Mouse (Mus musculus) kidney, postnatal 0 days (tissue): ENCODE data around the gene Ubxn2a. TPM values are rescaled to one million over a fixed set of nuclear protein-coding genes. Genes with fewer than 3 reads are reported as not detected.

Source experiments
- ATAC-seq: fragments of 200-750 bp; cut with Nextera tagmentation; replicated peaks from 2 replicates; pipeline ENCODE4 v1.8.0; 2017; ENCODE audit warnings: low read depth, moderate number of reproducible peaks, moderate TSS enrichment, moderate library complexity; ENCODE audit not compliant: low FRiP score
- DNase-seq: peaks from one replicate; pipeline ENCODE4 v3.0.0-alpha.2; 2016; ENCODE audit warnings: low spot score
- H3K27ac ChIP-seq: fragments of 300-500 bp; sonication (generic); 2 replicates; pipeline ENCODE4 v1.5.1; 2014; ENCODE audit warnings: mild to moderate bottlenecking
- H3K27me3 ChIP-seq: fragments of 300-500 bp; sonication (generic); 2 replicates; pipeline ENCODE4 v1.6.1; 2014; ENCODE audit warnings: low read length, mixed read lengths; ENCODE audit not compliant: insufficient read depth
- H3K36me3 ChIP-seq: fragments of 300-500 bp; sonication (generic); 2 replicates; pipeline ENCODE4 v1.6.1; 2014; ENCODE audit warnings: low read length, mixed read lengths; ENCODE audit not compliant: insufficient read depth
- H3K4me1 ChIP-seq: fragments of 300-500 bp; sonication (generic); replicated peaks from 2 replicates; pipeline ENCODE4 v1.6.1; 2014; ENCODE audit warnings: antibody characterized with exemption, low read length, mixed read lengths; ENCODE audit not compliant: insufficient read depth
- H3K4me2 ChIP-seq: fragments of 300-500 bp; sonication (generic); 2 replicates; pipeline ENCODE4 v1.6.1; 2014; ENCODE audit warnings: mild to moderate bottlenecking, low read length, moderate library complexity, mixed read lengths
- H3K4me3 ChIP-seq: fragments of 300-500 bp; sonication (generic); replicated peaks from 2 replicates; pipeline ENCODE4 v1.5.1; 2014; ENCODE audit warnings: low read depth, low read length
- H3K9ac ChIP-seq: fragments of 300-500 bp; sonication (generic); 2 replicates; pipeline ENCODE4 v1.6.1; 2014; ENCODE audit warnings: low read depth, low read length
- H3K9me3 ChIP-seq: fragments of 300-500 bp; sonication (generic); replicated peaks from 2 replicates; pipeline ENCODE4 v1.6.1; 2016; ENCODE audit warnings: low read length, inconsistent platforms, mixed read lengths
- CTCF ChIP-seq: IDR thresholded peaks from 2 replicates; pipeline ENCODE4 v1.5.1; 2016; ENCODE audit warnings: antibody characterized with exemption, low read depth, mild to moderate bottlenecking, moderate library complexity
- WGBS: fragments of 180-500 bp; shearing (Covaris S2); extraction: QIAGEN DNeasy Blood & Tissue Kit; methylation state at CpG from one replicate; pipeline ENCODE4 v1.1.7; 2014; 5-methylcytosine and 5-hydroxymethylcytosine counted together
- polyA plus RNA-seq: library from polyadenylated mRNA; unstranded; fragments of >200 nt; fragmentation: Nextera tagmentation; extraction: Ambion mirVana; gene quantifications from 2 replicates; pipeline ENCODE4 v1.2.1, GENCODE M21; 2015

Ubxn2a gene
- polyA plus RNA-seq, 1 experiment from 2014 or later, result 30.2 TPM

- Histone ChIP-seq H3K27me3 (no peaks in the 10 kb centered on the region), H3K9me3 (no peaks in the 10 kb centered on the region), H3K4me2 (no peak overlapping the region), H3K4me1 (peaks cover 9% of the 10 kb centered on the region; the same call in 1 of the 2 replicates), H3K4me3 (no peak overlapping the region), H3K27ac (no peak overlapping the region), H3K9ac (no peak overlapping the region), H3K36me3 (no peaks in the 10 kb centered on the region)
- WGBS, result 89% methylated on average over 4 of the region's 4 CpGs
- DNase-seq (no peak), ATAC-seq (no peak)
- peak; percentile 33; the same call in 1 of the 2 replicates for TF ChIP-seq CTCF
These were observed 44.8 kb downstream of the Ubxn2a start for GRCm38 (mm10) chr12:4862672-4863071.

- Histone ChIP-seq H3K4me1 (peaks cover 9% of the 10 kb centered on the region; the same call in 1 of the 2 replicates), H3K36me3 (0 out of 2 replicates have a peak, but pooled peaks cover 6% of the 10 kb centered on the region), H3K27me3 (no peaks in the 10 kb centered on the region), H3K27ac (no peak overlapping the region), H3K4me3 (no peak overlapping the region), H3K4me2 (no peak overlapping the region), H3K9me3 (no peaks in the 10 kb centered on the region), H3K9ac (no peak overlapping the region)
- 46% methylated on average over 11 of the region's 11 CpGs for WGBS
- TF ChIP-seq CTCF, result no peak
- no peak for DNase-seq
- no peak for ATAC-seq
These were observed 48.1 kb downstream of the Ubxn2a start for GRCm38 (mm10) chr12:4859241-4859914.

GRCm38 (mm10) chr12:4856834-4857233, 50.7 kb downstream of the Ubxn2a start:
- DNase-seq (no peak), ATAC-seq (no peak)
- Histone ChIP-seq H3K4me1 (no peaks in the 10 kb centered on the region), H3K27me3 (no peaks in the 10 kb centered on the region), H3K36me3 (0 out of 2 replicates have a peak, but pooled peaks cover 6% of the 10 kb centered on the region), H3K4me2 (no peak overlapping the region), H3K9ac (no peak overlapping the region), H3K27ac (no peak overlapping the region), H3K9me3 (no peaks in the 10 kb centered on the region), H3K4me3 (no peak overlapping the region)
- 93% methylated on average over 2 of the region's 2 CpGs for WGBS
- peak; percentile 35; the same call in 1 of the 2 replicates for TF ChIP-seq CTCF

GRCm38 (mm10) chr12:4856160-4856559, 51.3 kb downstream of the Ubxn2a start:
- Histone ChIP-seq H3K27me3 (no peaks in the 10 kb centered on the region), H3K4me2 (no peak overlapping the region), H3K4me3 (no peak overlapping the region), H3K27ac (no peak overlapping the region), H3K9me3 (no peaks in the 10 kb centered on the region), H3K4me1 (no peaks in the 10 kb centered on the region), H3K36me3 (0 out of 2 replicates have a peak, but pooled peaks cover 6% of the 10 kb centered on the region), H3K9ac (no peak overlapping the region)
- no peak for ATAC-seq
- no peak for DNase-seq
- peak; percentile 49 for TF ChIP-seq CTCF
- 97% methylated on average over 5 of the region's 5 CpGs for WGBS

- H3K36me3 ChIP-seq, result no peaks in the 10 kb centered on the region
- no peaks in the 10 kb centered on the region for H3K27me3 ChIP-seq
- TF ChIP-seq CTCF, result no peak
- H3K27ac ChIP-seq, result no peak overlapping the region; the same call in 1 of the 2 replicates
- peak overlapping the region; percentile 55 for H3K4me2 ChIP-seq
- H3K9me3 ChIP-seq, result no peaks in the 10 kb centered on the region
- H3K4me1 ChIP-seq, result 0 out of 2 replicates have a peak, but pooled peaks cover 13% of the 10 kb centered on the region
- DNase-seq (peak; percentile 34), ATAC-seq (peak; percentile 43; the same call in 1 of the 2 replicates)
- 0% methylated on average over 12 of the region's 12 CpGs for WGBS
- H3K9ac ChIP-seq, result peak overlapping the region; percentile 47
- H3K4me3 ChIP-seq, result peak overlapping the region; percentile 62
These were observed 63.8 kb downstream of the Ubxn2a start for GRCm38 (mm10) chr12:4843741-4844140.

- TF ChIP-seq CTCF, result no peak
- H3K4me1 ChIP-seq, result 0 out of 2 replicates have a peak, but pooled peaks cover 13% of the 10 kb centered on the region
- DNase-seq (peak; percentile 97), ATAC-seq (peak; percentile 93)
- peak within 1 kb of the TSS; percentile 47 for H3K9ac ChIP-seq
- no peaks in the 10 kb centered on the region for H3K27me3 ChIP-seq
- no peak within 1 kb of the TSS; the same call in 1 of the 2 replicates for H3K27ac ChIP-seq
- H3K4me2 ChIP-seq, result peak within 1 kb of the TSS; percentile 55
- H3K9me3 ChIP-seq, result no peaks in the 10 kb centered on the region
- H3K36me3 ChIP-seq, result no peaks in the 10 kb centered on the region
- WGBS, result under 1% methylated on average over 30 of the region's 30 CpGs
- H3K4me3 ChIP-seq, result peak within 1 kb of the TSS; percentile 62
These were observed 64.5 kb downstream of the Ubxn2a start, which contains the start of gene Wdcp for GRCm38 (mm10) chr12:4842890-4843597. Wdcp (plus strand) TSS chr12:4843303.
